Mouse (Mus musculus) thymus, adult 2 months (tissue): ENCODE measurements around the gene Defa23. TPM values are rescaled to one million over a fixed set of nuclear protein-coding genes. Genes with fewer than 3 reads are reported as not detected.

Experiments used
- polyA plus RNA-seq: library from polyadenylated mRNA; depleted of rRNA; stranded (reverse); fragments of >200 nt; gene quantifications from 2 replicates; pipeline ENCODE4 v1.2.3, GENCODE M21; 2012; rRNA removed

Defa23 gene
- polyA plus RNA-seq, 1 experiment, result not detected

Other genes starting within 250 kb of the Defa23 start
- not detected in 2 replicates for gene Defb33, start 162.4 kb upstream of the Defa23 start, polyA plus RNA-seq
- 0.51 and 1.2 TPM in 2 replicates for gene Gm15056, start 152.4 kb upstream of the Defa23 start, polyA plus RNA-seq
- gene Gm6040, start 133.0 kb upstream of the Defa23 start, polyA plus RNA-seq, result not detected in 2 replicates
- 1.3 TPM in 1 of 2 replicates, not detected in the other for gene AY761185, start 110.3 kb upstream of the Defa23 start, polyA plus RNA-seq
- not detected in 2 replicates for gene Defa21, start 29.5 kb upstream of the Defa23 start, polyA plus RNA-seq
- 0.58 TPM in 1 of 2 replicates, not detected in the other for gene Defa35, start 10.0 kb downstream of the Defa23 start, polyA plus RNA-seq
- gene Defa25, start 29.4 kb downstream of the Defa23 start, polyA plus RNA-seq, result not detected in 2 replicates
- gene Gm14851, start 41.0 kb downstream of the Defa23 start, polyA plus RNA-seq, result not detected in 2 replicates
- not detected in 2 replicates for gene Defa30, start 79.6 kb downstream of the Defa23 start, polyA plus RNA-seq
- 0.39 TPM in 1 of 2 replicates, not detected in the other for gene Defa22, start 107.2 kb downstream of the Defa23 start, polyA plus RNA-seq
- gene Defa31, start 136.6 kb downstream of the Defa23 start, polyA plus RNA-seq, result not detected in 2 replicates
- not detected in 2 replicates for gene Gm15293, start 146.5 kb downstream of the Defa23 start, polyA plus RNA-seq
- gene Gm15292, start 194.7 kb downstream of the Defa23 start, polyA plus RNA-seq, result not detected in 2 replicates